Mouse (Mus musculus) C3H10T1/2 (cell line): Measurements from ENCODE around the gene Gm21977. TPM values are rescaled to one million over a fixed set of nuclear protein-coding genes. Genes with fewer than 3 reads are reported as not detected.

Experiments used
- polyA plus RNA-seq, 2 experiments: library from polyadenylated mRNA; unstranded; fragments of >200 nt; fragmentation: generic; extraction: Trizol; gene quantifications; one replicate each; pipeline ENCODE4 v1.2.1; 2012; ENCODE audit warnings: missing spikeins in 2 of 2

The Gm21977 gene
- polyA plus RNA-seq: not detected

GRCm38 (mm10) chr14:42853377-42853776 is at the start of gene Gm21977:
Gene Gm21977, minus strand, starts transcription at chr14:42853477.

Other genes starting within 250 kb of the Gm21977 start
- gene Gm3633, start 211.6 kb downstream of the Gm21977 start, polyA plus RNA-seq: not detected
- gene Gm10378, start 197.5 kb downstream of the Gm21977 start, polyA plus RNA-seq: under 1 TPM in 1 of 2 experiments, not detected in 1; 0.11 TPM
- not detected for gene Gm3015, start 84.7 kb downstream of the Gm21977 start, polyA plus RNA-seq
- gene Gm10377, start 55.5 kb downstream of the Gm21977 start, polyA plus RNA-seq: not detected
- gene Gm8082, start 140.1 kb upstream of the Gm21977 start, polyA plus RNA-seq: not detected
- not detected for gene Gm10376, start 162.2 kb upstream of the Gm21977 start, polyA plus RNA-seq
- gene Gm8094, start 223.2 kb upstream of the Gm21977 start, polyA plus RNA-seq: not detected
- gene Gm8104, start 247.1 kb upstream of the Gm21977 start, polyA plus RNA-seq: under 1 TPM in 1 of 2 experiments, not detected in 1; 0.05 TPM